Mouse (Mus musculus) right cerebral cortex, postnatal 4 days (tissue): ENCODE measurements around the gene Gm20388.

ENCODE experiments used
- DNase-seq: peaks from one replicate; pipeline ENCODE4 v3.0.0-alpha.2; 2022

Gene Gm20388

DNA sequence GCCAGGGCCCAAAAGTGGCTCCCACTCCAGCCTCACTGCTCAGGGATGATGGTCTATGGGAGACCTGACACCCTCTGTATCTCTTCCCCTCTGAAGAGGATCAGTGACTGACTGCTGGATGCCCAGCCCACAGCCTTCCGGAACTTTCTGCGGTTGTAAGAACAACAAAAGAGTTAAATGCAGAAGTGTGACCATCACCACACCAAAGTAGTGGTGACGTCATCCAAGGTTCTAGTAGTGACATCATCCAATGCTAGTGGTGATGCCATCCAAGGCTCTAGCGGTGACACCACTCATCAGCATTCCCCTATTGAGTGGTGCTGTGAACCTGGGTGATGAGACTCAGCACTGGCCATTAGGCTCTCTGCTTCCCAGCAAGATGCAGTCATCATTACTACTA is 978.5 kb downstream of the Gm20388 start:
- no peak for DNase-seq

DNA sequence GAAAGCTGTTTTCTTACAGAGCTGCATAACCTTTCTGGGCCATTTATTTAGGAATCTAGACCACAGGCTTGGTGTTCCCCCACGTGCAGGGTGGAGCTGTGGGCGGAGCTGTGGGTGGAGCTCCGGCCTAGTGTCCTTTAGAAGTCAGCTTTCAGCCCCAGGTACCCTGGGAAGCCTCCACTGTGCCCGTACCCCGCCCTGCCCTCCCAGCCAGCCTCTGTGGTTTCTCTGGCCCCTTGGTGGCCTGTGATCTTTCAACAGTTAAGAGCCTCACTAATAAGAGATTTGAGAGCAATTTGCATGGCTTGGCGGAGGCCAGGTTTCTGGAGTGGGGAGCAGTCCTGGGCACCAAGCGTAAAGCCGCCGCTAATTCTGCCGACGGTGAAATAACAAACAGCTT is 979.4 kb downstream of the Gm20388 start:
- no peak for DNase-seq

DNA sequence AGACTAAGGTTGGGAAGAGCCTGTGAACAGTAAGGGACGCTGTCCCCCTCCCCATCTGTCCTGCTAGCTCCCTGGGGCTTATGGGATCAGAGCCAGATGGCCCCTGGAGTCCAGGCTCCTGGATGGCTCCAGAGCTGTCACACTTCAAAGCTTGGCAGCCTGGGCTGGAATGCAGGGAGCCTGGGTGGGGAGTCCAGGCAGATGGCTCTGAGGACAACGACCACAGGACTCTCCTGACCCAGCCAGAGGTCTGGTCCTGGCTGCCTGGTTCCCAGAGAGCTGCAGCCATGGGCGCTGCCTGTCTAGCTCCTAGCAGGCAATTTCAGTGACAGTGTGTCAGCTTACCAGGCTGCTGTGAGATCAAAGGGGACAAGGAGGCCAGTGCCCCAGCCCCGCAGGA is 984.4 kb downstream of the Gm20388 start:
- DNase-seq = no peak

DNA sequence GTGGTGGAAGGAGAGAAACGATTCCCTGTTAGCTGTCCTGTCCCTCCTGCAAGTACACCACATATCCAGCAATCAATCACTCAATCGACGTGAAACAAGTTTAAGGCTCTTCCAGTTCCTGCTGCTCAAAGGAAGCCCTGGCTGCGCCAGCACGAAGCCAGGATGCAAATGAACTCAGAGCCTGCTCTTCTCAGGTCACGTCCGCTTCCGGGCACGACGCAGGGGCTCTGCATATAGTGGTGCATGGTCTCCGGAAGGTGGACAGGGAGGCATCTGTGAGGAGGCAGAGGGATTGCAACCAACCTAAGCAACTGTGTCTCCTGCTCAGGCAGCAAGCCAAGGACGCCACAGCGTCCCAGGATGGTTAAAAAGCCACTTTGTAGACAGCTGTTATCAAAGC is 985.0 kb downstream of the Gm20388 start:
- DNase-seq = no peak

DNA sequence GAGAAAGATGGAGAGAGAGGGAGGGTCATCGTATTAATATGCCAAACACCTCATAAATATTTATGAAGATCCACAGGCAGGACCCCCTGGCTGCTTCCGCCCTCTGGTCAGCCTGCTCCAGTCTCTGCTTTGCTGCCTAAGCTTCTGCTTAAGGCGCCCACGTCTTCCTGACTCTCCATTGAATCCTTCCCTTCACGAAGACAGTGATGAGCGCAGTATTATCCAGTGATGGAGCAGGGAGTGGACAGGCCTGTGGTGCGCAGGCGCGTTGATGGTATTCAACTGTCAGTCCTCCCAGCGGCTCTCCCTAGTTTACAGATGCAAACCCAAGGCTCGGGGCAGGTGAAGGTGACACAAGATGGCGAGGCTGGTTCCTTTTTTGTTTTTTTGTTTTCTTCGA is 985.6 kb downstream of the Gm20388 start:
- no peak for DNase-seq

DNA sequence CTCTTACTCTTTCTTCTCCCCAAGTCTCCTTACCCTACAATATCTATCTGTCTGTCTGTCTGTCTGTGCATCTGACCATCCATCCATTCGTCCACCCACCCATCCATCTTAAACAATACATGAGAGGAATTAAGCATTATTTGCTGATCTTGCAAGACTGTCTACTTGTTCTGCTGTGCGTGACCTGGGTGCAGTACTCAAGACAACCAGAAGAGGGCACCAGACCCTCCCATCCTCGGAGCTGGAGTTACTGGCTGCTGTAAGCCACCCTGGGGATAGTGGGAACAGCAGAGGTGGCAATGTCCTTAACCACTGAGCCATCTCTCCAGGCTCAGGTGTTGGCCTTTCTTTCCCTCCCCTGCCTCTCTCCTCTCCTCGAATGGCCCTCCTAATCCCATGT is 987.4 kb downstream of the Gm20388 start:
- DNase-seq = peak; percentile 61

DNA sequence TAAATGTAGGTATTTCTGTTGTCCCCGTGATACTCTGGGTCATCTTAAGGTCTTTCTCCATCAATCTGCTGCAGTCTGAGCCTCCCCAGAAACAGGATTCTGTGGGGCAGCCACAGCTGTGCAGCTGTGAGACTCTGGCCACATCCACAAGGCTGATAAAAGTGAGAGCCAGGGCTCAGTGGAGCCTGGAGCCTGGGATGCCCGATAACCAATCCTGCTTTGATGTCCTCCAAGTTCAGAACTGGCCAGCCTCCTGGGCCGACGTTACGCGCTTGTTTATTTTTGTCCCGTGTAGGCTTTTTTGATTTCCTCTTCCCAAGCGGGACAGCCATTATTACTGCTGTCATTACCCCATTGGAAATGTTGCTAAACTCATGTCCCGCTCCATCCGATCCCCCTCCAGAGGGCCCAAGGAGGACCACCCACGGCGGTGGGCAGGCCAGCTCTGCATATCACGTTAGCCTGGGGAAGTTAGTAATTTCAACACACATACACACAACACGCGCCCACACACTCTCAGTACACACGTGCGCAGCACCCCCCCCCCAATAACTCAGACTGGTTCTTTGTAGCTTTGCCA is 988.3 kb downstream of the Gm20388 start:
- no peak for DNase-seq

DNA sequence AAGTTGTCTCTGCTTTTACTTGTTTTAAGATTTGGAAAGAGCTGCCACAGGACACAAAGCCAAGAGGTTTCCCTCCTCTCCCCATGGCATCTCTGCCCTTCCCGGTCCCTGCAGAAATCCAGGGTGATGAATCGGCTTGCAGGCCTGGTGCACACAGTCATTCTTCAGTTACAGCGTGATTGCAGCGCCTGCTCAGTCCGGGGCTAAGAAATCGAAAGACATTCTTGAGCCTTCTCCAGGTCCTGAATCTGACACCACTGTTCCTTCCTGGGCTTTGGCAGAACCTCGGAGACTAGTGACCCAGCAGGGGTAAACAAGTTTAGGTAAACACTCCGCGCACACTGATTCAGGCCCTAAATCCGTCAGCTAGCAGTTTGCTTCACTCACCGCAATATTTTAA is 991.7 kb downstream of the Gm20388 start:
- DNase-seq = no peak

DNA sequence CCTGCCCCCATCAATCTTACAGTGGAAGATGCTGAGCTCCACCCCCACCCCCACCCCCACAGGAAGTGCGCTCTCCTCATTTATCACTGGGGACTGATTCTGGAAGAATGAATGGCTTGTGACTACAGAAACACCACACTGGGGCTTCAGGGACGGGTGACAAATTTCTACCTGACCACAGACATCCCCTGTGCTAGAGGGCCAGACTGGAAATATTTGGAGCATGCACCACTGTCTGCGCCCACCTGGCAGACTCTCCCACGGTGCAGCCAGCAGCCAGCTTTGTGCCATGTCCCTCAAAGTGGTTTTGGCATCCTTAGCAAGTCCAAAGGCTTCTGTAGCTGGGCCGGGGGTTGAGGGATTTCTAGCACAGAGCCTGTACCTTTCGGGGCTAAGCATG is 997.0 kb downstream of the Gm20388 start:
- DNase-seq = no peak

DNA sequence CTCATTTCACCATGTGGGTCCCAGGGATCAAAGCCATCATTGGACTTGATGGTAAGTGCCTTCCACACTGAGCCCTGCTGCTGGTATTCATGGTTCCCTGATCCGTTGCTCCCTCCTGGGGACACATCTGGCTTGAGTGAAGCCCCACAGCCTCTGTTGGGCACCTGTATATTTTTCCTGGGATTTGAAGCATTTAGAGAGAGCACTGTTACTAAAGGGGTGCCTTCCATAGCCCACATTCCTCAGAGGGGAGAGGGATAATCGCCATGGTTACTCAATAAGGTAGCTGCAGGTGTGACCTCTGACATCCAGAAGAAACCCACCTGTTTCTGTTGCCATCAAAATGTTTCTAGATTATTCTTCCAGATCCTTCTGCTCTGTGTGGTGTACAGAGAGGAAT is 1000.3 kb downstream of the Gm20388 start:
- DNase-seq = no peak

DNA sequence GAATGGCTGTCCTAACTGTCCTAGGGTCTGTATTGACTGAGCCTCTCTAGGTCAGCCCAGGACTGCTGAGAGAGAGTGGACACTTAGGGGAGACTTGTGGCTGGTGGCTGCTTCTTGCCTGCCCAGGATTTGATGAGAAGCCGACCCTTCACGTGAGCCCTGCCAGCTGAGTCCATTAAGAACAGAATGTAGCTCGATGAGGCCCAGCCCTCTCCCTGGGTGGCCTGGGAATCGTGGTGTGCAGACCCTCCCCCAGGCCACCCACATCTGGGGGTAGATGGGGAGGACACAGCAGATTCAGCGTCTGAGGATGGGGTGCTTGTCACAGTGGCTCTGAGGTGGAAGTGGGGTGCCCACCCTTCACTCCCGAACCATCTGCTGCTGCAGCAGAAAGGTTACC is 1001.8 kb downstream of the Gm20388 start:
- DNase-seq = no peak

DNA sequence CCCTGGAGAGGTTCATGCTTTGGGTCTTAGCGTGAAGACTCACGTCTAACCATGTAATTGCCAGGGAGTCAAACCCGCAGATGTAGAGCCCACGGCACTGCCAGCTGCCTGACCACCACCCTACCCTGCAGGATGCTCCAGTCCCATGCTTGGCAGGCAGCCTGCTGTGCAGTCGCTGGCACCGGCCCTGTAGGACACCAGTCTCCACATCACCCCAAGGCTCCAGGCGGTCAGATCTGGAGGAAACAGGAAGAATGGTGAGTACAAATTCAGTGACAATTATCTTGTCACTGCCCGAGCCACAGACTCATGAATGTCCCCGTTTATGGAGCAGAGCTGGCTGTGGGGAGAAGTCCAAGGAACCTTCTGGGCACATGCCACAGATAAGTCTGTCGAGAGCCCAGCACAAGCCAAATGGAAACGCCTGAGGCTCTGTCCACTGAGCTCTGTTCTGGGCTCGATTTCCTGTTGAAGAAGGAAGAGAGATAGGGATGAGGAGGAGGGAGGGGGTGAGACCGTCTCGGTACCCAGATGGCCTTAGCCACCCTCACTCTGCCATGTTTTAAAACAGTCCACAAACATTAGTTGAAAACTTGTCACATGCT is 1006.3 kb downstream of the Gm20388 start:
- peak; percentile 11 for DNase-seq

DNA sequence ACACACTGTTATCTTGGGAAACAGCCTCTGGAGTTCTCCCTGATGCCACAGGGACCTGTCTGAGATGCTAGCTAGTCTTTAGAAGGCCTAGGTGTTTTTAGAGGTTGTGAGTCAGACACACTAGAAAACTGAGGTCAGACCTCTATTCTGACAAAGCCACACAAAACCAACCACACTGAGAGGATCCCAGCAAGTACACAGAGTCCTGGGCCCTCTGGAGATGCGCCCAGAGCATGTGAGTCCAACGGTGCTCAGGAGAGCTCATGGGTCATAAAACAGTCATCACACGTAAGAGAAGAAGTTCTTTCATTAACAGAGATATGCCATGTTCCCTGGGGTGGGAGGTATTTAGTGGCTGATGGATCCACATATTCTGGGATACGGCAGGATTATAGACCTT is 1009.9 kb downstream of the Gm20388 start:
- DNase-seq = no peak

DNA sequence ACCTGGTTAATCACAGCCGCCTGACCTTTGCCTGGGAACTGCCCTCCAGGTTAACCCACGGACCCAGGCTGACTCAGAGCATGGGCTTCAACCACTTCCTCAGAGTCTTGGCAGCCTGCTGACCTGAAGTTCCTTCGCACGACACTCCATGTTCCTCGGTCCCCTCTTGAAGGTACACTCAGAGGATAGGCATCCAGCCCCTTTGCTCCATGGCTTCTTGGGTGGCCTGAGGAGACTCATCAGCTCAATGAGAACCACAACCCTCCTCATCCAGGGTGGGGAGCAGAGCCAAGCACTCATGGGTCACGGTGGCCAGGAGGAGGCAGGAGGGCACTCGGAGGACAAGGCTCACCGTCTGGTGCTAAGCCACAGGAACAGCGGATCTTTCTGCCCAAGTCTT is 1015.6 kb downstream of the Gm20388 start:
- DNase-seq = no peak

DNA sequence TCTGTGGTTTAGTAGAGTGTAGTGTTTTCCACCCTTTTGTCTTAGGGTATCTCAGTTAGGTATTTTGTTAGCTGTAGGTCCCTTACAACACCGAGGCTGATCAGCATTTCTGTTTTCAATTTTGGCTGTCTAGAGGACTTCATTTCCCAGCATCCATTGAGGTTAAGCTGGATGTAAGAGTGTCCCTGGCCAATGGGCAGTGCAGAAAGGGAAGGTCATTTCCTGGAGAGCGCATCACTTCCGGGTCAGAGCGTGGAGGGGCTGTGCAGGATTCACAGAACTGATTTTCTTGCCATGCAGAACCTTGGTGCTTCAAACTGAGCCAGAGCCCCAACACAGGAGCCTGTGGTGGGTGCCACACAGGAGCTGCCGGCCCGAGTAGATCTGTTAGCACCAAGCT is 1017.4 kb downstream of the Gm20388 start:
- DNase-seq = no peak

DNA sequence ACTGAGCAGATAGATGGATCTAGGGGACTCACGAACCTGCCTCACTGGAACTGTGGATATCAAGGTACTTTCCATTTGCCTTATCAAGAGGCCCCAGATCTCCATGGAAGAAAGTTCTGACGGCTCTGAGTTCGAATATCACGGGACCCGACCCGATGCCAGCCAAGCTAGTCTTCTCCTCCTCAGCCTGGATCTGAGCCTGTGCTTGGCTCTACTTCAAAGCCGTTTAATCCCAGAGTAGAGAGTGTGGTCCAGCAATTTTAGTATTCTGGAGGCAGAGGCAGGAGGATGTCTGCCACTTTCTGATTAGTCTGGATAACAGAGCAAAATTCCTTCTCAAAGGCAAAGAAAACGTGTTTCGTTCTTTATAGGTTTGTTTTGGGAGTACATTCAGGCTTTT is 1024.0 kb downstream of the Gm20388 start:
- peak; percentile 12 for DNase-seq

DNA sequence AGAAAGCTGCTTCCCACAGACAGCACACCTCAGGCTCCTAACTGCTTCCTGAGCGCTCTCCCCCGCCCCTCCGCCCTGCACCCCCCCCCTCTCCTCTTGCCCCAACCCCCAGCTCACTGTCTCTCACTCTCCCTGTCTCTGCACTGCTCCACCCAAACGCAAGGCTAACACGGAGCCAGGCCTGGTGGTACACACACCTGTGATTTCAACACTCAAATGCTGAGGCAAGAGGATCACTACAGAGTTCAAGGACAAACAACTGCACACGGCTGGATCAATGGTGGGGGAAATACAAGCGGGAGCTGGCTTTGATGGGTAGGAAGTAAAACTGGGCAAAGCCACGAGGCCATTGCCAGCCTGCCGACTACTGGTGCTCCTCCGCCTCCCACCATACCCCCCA is 1026.0 kb downstream of the Gm20388 start:
- DNase-seq = no peak

DNA sequence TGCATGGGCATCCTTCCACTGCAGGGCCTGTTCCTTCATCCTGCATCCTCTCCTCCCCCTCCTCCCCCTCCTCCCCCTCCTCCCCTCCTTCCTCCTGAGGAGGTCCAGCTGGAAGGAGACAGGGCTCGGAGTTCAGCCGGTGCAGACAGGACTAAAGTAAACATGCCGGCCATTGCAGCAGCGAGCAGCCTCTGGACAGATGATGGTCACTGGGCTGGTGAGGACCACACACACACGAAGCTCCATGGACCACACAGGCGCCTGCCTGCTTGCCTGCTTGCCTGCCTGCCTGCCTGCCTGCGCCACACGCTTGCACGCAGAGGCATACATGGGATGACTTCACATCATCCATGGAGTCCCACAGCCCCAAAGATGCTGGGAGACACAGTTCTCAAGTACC is 1026.8 kb downstream of the Gm20388 start:
- no peak for DNase-seq

DNA sequence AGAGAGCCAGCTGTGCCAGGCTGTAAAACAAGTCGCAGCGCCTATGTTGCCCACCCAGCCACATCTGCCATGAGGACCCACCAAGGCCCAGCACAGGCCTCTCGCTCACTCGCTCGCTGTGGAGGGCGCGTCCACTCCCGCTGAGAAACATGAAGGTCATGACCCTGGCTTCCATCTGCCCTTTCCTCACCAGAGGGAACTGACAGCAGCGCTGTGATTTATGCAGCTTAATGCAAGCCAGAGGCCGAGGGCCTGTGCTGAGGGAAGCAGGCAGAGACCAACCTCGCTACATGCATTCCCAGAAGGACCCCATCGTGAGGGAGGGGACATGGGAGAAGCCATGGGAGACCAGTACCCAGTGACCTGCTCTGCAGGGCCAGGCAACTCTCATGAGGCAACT is 1029.6 kb downstream of the Gm20388 start:
- no peak for DNase-seq

DNA sequence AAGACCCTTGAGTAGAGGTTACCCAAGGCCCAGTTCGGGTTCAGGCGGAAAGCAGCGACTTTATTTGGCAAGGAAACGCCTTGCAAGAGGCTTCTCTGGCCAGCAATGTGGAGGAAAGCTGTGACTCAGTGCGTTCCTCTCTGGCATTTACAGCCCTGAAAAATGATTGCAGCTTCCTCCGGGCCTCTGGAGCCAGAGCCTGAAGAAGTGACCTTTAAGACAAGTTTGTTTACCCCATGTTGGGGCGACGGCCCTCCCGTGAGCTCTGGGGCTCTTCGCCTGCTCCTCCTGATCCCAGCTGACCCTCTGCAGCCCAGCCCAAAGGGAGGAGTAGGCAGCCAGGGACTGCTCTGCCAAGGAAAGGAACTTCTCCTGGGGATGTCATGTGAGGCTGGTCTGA is 1036.6 kb downstream of the Gm20388 start:
- no peak for DNase-seq

DNA sequence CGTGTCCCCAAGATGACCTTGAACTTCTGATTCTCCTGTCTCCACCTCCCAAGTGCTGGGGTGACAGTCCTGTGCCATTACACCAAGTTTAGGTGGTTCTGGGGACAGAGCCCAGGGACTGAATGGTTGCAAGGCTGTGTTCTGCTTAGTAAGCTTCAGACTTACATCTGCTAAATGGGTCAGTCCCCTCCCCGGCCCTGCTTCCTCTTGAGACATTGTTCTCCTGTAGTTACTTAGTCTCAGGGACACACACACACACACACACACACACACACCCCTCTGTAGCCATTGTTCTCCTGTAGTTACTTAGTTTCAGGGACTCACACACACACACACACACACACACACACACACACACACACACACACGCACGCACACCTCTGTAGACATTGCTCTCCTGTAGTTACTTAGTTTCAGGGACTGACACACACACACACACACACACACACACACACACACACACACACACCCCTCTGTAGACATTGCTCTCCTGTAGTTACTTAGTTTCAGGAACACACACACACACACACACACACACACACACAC is 1037.5 kb downstream of the Gm20388 start:
- no peak for DNase-seq

DNA sequence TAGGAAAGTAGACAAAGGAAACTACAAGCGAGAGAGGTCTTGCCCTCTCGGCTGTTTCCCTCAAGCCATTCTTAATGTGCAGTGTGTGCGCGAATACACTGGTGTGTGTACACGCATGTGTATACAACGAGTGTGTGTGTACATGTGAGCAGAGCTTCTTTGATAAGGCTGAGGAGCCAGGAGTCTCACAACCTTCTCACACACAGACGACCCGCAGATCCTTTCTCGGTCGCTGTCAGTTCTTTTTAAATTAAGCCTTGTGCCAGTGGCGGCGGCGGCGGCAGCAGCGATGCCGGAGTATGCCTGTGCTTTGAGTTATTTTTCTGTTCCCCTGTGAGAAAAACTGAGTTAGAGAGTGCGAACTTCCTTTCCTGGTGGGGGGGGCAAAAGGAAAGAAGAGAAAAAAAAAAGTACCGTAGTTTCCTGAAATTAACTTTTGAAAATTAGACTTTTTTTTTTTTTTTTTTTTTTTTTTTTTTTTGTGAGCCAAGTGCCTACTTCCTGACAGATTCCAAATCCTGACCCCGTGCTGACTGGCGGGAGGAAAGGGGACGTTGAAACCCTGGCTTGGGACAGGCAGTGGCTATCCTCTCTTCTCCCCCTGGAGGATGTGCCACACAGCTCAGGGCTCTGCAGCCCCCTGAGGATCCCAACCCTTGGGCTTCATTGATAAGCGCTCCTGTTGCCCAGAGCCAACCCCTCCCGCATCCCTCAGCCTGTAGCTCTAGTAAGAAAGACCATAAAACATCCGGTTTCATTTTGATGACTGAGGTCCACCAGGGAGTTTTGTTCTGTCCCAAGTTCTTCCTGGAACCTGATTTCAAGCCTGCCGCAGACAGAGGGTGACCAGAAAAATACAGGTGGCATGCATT is 1038.2 kb downstream of the Gm20388 start:
- DNase-seq = no peak

DNA sequence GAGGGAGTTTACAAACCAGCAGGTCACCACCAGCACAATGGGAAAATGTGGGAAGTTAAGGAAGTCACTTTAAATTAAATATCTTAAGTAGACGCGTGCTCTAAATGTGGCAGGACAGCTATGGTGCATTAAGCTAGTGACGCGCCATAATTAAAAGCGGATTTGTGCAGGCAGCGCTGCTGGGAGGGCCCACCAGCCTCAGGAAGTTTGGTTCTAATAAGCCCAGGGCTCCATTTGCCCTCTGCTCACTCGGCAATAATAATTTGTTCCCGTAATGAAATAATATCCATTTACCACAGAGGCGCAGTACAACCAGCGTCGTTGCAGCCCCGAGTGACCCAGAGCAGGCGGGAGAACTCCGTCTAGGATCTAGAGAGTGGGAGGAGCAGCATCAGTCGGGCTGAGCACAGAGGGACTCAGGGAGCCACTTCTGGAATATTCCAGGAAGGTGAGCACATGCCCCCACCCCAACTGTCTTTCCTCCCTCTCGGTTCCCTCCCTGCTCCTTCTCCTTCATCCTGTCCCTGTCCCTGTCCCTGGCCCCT is 1040.1 kb downstream of the Gm20388 start:
- DNase-seq = no peak

DNA sequence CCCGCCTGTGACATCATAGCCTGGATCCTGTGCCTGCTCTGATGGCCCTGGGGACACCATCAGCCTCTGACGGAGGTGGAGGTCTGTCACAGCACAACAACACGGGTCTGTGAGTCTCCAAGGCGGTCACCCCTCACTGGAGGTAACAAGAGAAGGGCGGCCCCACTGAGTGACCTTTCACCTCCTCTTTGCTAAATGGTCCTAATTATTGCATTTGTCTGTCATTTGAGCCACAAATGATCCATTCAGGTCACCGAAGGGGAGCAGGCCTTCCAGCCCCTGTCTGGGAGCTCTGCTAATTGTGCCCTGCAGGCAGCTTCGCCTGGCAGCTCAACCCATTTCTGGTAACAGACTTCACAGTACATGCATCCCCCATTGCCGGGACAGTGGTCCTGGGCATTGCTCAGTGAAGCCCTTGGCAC is 1048.8 kb downstream of the Gm20388 start:
- no peak for DNase-seq
